8 mouse cellular contexts compared by ENCODE assay signal in genomic region chr17:13656485-13657181, GRCm38 (mm10).
A peak's percentile ranks its signal among the peaks of the same experiment; 100 is the strongest.
DNase-seq lines count a peak whose midpoint lies in the region; ATAC-seq and TF ChIP-seq lines count a peak whose summit lies in the region.

No protein-coding gene starts in this region.

- H3K27ac ChIP-seq in forebrain, embryonic 12.5 days = peak overlapping the region; percentile 87
- H3K27ac ChIP-seq in kidney, postnatal 0 days = peak overlapping the region; percentile 66; the same call in 1 of the 2 replicates
- H3K27ac ChIP-seq in midbrain, embryonic 15.5 days = peak overlapping the region; percentile 79

- peak; percentile 22 to 59 for DNase-seq in lung, adult 18-20 months
- DNase-seq in lung, postnatal 25 days (ENCODE audit: low spot score) = no peak
- DNase-seq in kidney, postnatal 0 days (ENCODE audit: low spot score) = peak; percentile 83
- DNase-seq in right cerebral cortex, adult 2 months (ENCODE audit: low spot score in 2 of 2) = no peak
- no peak for DNase-seq in spleen, postnatal 14 days (ENCODE audit: low spot score in 2 of 2)
- no peak for DNase-seq in ovary, adult 18-20 months (ENCODE audit: low spot score)

- H3K9ac ChIP-seq in forebrain, embryonic 12.5 days = peak overlapping the region; percentile 36; the same call in 1 of the 2 replicates
- H3K9ac ChIP-seq in kidney, postnatal 0 days (ENCODE audit: low read depth, low read length) = no peak overlapping the region
- no peak overlapping the region for H3K9ac ChIP-seq in midbrain, embryonic 15.5 days

- H3K27me3 ChIP-seq in forebrain, embryonic 12.5 days = no peaks in the 10 kb centered on the region
- H3K27me3 ChIP-seq in kidney, postnatal 0 days (ENCODE audit: insufficient read depth, low read length) = no peaks in the 10 kb centered on the region
- H3K27me3 ChIP-seq in midbrain, embryonic 15.5 days (replicated peaks) = no peaks in the 10 kb centered on the region

- H3K9me3 ChIP-seq in forebrain, embryonic 12.5 days = no peaks in the 10 kb centered on the region
- no peaks in the 10 kb centered on the region for H3K9me3 ChIP-seq in kidney, postnatal 0 days (replicated peaks; ENCODE audit: low read length)
- H3K9me3 ChIP-seq in midbrain, embryonic 15.5 days = no peaks in the 10 kb centered on the region

- H3K4me3 ChIP-seq in forebrain, embryonic 12.5 days (replicated peaks) = no peak overlapping the region
- no peak overlapping the region for H3K4me3 ChIP-seq in kidney, postnatal 0 days (replicated peaks; ENCODE audit: low read depth, low read length)
- no peak overlapping the region for H3K4me3 ChIP-seq in midbrain, embryonic 15.5 days

- under 1% methylated on average over 11 of the region's 15 CpGs for WGBS in forebrain, embryonic 12.5 days
- WGBS in kidney, postnatal 0 days = 3% methylated on average over 12 of the region's 15 CpGs
- 4% methylated on average over 11 of the region's 15 CpGs for WGBS in midbrain, embryonic 15.5 days

- no peak for TF ChIP-seq CTCF in kidney, postnatal 0 days (IDR thresholded peaks at IDR 0.05; ENCODE audit: low read depth)

- H3K4me1 ChIP-seq in forebrain, embryonic 12.5 days = peaks cover 45% of the 10 kb centered on the region
- 0 out of 2 replicates have a peak, but pooled peaks cover 5% of the 10 kb centered on the region for H3K4me1 ChIP-seq in kidney, postnatal 0 days (replicated peaks; ENCODE audit: insufficient read depth, low read length)
- H3K4me1 ChIP-seq in midbrain, embryonic 15.5 days = peaks cover 38% of the 10 kb centered on the region

- H3K4me2 ChIP-seq in forebrain, embryonic 12.5 days = peak overlapping the region; percentile 43
- H3K4me2 ChIP-seq in kidney, postnatal 0 days (ENCODE audit: low read length) = peak overlapping the region; percentile 32; the same call in 1 of the 2 replicates
- H3K4me2 ChIP-seq in midbrain, embryonic 15.5 days = peak overlapping the region; percentile 28

- peak; percentile 62 for ATAC-seq in forebrain, embryonic 12.5 days (ENCODE audit: low FRiP score)
- peak; percentile 86 for ATAC-seq in kidney, postnatal 0 days (replicated peaks; ENCODE audit: low FRiP score, low read depth)
- ATAC-seq in midbrain, embryonic 15.5 days (replicated peaks) = peak; percentile 60

- no peaks in the 10 kb centered on the region for H3K36me3 ChIP-seq in forebrain, embryonic 12.5 days (replicated peaks)
- H3K36me3 ChIP-seq in kidney, postnatal 0 days (ENCODE audit: insufficient read depth, low read length) = no peaks in the 10 kb centered on the region
- H3K36me3 ChIP-seq in midbrain, embryonic 15.5 days (replicated peaks) = no peaks in the 10 kb centered on the region

Comparison
In these comparisons a context has a peak if more than half of its experiments do, and no peak if none do; other contexts are left out.
1. DNase-seq: peak in lung, adult 18-20 months (2 of 2) and kidney, postnatal 0 days (single experiment); none in lung, postnatal 25 days (single experiment), right cerebral cortex, adult 2 months (0 of 2), spleen, postnatal 14 days (0 of 2) and ovary, adult 18-20 months (single experiment).
2. Peak in every context shown above with its lines, with median percentiles within 50 percentile points of each other: ATAC-seq, H3K27ac ChIP-seq and H3K4me2 ChIP-seq.